Mouse (Mus musculus): Measurements from ENCODE around the gene Rab3ip.

- no peak for TF ChIP-seq POLR2A (IDR thresholded peaks at IDR 0.05; ENCODE audit: insufficient read length, low read depth)
- TF ChIP-seq USF1 (IDR thresholded peaks at IDR 0.05; ENCODE audit: low read depth) = no peak
- TF ChIP-seq MYOG (IDR thresholded peaks at IDR 0.05; ENCODE audit: control insufficient read depth in 1 of 3, insufficient read depth in 1 of 3, insufficient read length in 2 of 3, low read depth in 2 of 3) = no peak
- no peak for TF ChIP-seq E2F4 (IDR thresholded peaks at IDR 0.05; ENCODE audit: insufficient read depth)
- TF ChIP-seq CEBPB (IDR thresholded peaks at IDR 0.05; ENCODE audit: insufficient read depth, poor library complexity, severe bottlenecking) = no peak
- TF ChIP-seq TCF12 (IDR thresholded peaks at IDR 0.05; ENCODE audit: insufficient read depth, poor library complexity, severe bottlenecking) = no peak
- TF ChIP-seq REST (IDR thresholded peaks at IDR 0.05; ENCODE audit: insufficient read depth, insufficient read length) = no peak
- TF ChIP-seq TCF3 (IDR thresholded peaks at IDR 0.05; ENCODE audit: insufficient read length, low read depth) = no peak
- no peak for TF ChIP-seq MAX (IDR thresholded peaks at IDR 0.05; ENCODE audit: low read depth)
- TF ChIP-seq POLR2AphosphoS2 (IDR thresholded peaks at IDR 0.05; ENCODE audit: insufficient read length, low read depth) = no peak
Observed at GRCm38 (mm10) chr10:116977455-116977854, 26.9 kb upstream of the Rab3ip start.
